Mouse (Mus musculus): ENCODE measurements around the gene Csnk1g1.

Csnk1g1 gene

GRCm38 (mm10) chr9:65908394-65909300 lies at the start of gene Csnk1g1, which contains the start of gene Trip4:
Gene Csnk1g1 (plus strand): TSS chr9:65908924.
Gene Trip4 (minus strand): TSS chr9:65908794.
- peak; percentile 91 to 96 for DNase-seq (ENCODE audit: low spot score in 2 of 2)

GRCm38 (mm10) chr9:65859656-65860055 lies 49.1 kb upstream of the Csnk1g1 start:
- DNase-seq (ENCODE audit: low spot score in 2 of 2) = no peak

DNA sequence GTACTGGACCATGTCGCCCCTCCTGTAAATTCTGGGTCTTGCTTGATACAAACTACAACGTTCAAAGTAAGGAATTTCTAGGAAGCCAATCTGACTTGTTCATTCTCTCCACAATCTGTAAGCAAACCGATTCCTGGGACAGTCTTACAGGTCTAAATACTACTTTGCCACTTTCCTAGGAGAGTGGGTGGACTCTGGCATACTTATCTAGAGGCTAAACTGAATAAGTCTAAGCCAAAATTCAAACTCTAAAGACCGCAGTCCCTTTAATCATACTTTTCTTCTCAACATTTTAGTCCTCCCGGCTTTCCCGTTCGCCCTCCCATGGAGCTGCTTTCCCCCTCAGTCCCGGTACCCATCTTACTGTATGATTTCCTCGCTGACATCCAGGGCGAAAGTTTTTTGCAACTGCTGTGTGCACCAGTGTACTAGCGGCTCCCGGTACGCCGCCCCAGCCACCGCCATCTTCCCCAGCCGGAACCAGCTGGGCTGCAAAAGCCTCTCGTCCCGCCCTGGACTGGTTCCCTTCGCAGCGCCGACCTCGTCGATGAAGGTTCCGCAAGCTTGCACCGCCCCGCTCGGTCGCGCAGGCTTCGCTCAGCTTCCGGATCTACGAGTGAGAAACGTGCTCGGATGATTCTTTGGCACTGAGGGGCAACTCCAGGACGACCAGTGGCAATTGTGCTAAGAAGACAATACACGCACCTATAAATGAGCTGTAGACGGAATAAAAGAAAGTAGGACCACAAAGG lies 24.0 kb upstream of the Csnk1g1 start:
- peak; percentile 76 to 86 for DNase-seq (ENCODE audit: low spot score in 2 of 2)

- DNase-seq (ENCODE audit: low spot score in 2 of 2) = peak; percentile 34 to 48
These were observed 18.5 kb upstream of the Csnk1g1 start, which contains the start of gene Pclaf for GRCm38 (mm10) chr9:65890143-65890628. Gene Pclaf (plus strand): TSS chr9:65890237.

- DNase-seq (ENCODE audit: low spot score in 2 of 2) = no peak
These were observed 17.6 kb upstream of the Csnk1g1 start for GRCm38 (mm10) chr9:65891126-65891525.

- DNase-seq (ENCODE audit: low spot score in 2 of 2) = no peak
These were observed 11.7 kb upstream of the Csnk1g1 start for GRCm38 (mm10) chr9:65896977-65897376.

DNA sequence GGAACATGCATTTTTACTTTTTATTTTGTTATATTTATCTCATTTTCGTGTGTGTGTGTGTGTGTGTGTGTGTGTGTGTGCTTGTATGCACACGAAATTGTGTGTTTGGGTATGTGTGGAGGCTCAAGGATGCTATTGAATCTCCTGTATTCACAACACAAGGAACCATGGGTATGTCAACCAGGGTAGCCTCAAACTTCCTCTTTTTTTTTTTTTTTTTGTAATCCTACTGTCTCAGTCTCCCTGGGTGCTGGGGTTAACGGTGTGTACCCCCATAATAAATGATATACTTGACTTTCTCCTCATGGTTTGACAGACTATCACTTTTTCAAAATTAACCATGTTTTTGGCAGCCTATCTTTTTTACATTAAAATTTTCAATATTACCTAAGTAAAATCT lies 5.8 kb upstream of the Csnk1g1 start:
- no peak for DNase-seq (ENCODE audit: low spot score in 2 of 2)

GRCm38 (mm10) chr9:65903419-65903818 lies 5.3 kb upstream of the Csnk1g1 start:
- no peak for DNase-seq (ENCODE audit: low spot score in 2 of 2)

DNA sequence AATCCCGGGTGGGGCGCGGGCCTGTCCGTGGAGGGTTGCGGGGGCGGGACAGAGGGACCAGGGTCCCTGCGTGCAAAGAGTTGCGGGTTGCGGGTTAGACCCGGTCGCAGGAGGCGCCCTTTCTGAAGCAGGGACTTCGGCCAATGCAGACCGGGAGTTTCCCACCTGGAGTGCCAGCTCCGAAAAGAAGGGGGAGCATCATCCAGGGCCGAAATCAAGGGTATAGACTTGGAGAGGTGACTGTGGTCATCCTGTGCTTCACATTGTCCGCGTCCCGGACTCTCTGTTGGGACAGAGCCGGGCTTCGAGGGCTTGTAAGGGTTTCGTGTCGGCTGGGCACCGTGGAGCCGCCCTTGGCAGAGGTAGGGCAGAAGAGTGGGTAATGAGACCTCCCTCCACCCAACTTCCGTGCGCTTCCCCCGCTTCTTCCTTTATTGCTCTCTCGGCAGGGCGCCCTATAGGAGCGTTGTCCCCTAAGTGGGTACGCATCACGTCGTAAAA lies 627 bp downstream of the Csnk1g1 start:
- peak; percentile 40 to 44 for DNase-seq (ENCODE audit: low spot score in 2 of 2)

DNA sequence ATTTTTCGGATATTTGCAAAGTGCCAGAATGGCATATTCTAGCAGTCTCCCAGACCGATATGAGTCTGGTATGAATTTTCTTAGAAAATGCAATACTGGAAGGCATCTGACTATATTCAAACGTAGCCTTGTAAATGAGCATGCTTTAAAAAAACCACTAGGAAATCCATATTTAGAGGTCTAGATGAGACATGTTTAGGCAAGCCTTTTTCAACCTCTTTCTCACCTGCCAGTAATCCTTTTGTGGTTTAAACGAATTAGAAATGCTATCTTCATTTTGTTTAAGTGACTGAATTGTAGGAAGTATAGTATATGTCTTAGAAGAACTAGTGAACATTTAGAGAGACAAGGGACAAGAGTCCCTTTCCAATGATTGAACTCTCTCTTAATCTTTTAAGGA lies 1.1 kb downstream of the Csnk1g1 start:
- no peak for DNase-seq (ENCODE audit: low spot score in 2 of 2)

DNA sequence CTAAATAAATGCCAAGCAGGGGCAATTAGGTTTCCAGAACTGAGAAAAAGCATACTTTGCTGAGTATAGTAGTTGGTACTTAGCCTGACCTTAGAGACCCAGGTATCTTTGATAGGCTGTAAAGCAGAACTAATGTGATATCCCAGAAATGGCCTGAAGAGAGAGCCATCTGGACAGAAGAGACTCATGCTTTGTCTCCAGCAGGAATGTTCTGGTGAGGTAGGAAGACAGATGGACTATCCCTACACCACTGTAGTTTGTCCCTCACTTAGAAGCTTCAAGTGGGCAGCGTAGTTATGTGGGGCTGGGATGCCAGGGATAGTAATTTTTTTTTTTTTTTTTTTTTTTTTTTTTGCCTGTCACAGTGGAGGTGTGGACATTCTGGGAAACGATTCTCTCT lies 5.3 kb downstream of the Csnk1g1 start:
- DNase-seq (ENCODE audit: low spot score in 2 of 2) = no peak

DNA sequence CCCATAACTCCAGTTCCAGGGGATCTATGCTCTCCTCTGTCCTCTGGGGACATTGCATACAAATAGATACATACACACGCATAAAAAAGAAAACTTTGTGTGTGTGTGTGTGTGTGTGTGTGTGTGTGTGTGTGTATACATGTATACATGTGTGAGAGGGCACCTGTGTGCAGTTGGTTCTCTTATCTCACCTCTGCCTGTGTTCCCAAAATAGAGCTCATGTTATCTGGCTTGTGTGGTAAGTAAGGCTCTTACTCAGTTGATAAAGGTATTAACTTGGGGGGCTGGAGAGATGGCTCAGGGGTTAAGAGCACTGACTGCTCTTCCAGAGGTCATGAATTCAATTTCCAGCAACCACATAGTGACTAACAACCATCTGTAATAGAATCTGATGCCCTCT lies 8.3 kb downstream of the Csnk1g1 start:
- DNase-seq (ENCODE audit: low spot score in 2 of 2) = no peak

DNA sequence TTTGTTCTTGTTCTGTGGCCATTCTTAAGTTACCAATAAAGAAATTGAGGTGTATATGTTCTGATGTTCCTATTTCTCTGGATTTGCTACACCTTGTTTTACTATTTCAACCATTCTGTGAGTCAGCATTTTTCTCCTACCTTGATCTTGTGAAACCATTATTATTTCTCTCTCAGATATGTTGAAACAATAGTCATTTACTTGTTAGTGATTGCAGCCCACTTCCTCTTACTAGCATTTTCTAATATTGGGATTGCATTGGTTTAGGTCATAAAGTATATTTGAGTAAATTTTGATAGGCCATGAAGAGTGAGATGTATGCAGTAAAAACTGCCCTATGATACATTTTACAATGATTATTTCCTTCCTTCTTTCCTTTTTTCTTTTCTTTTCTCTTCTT lies 19.7 kb downstream of the Csnk1g1 start:
- DNase-seq (ENCODE audit: low spot score in 2 of 2) = no peak

DNA sequence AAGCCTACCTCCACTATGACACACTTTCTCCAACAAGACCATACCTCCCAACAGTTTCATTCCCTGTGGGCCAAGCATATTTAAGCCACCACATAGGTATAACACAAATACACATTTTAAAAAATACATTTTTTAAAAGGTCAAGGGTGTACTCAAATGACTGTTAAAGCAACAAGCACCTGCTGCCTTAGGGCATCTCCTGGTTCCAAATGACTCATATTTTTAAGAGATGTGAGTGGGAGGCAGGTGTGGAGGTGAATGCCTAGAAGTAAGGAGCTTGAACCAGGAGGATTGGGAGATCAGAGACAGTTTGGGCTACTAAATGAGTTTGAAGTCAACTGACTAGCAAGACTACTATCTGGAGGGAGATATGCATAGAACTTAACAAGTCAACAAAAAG lies 21.1 kb downstream of the Csnk1g1 start:
- no peak for DNase-seq (ENCODE audit: low spot score in 2 of 2)

- DNase-seq (ENCODE audit: low spot score in 2 of 2) = no peak
These were observed 28.8 kb downstream of the Csnk1g1 start for GRCm38 (mm10) chr9:65937566-65937965.

DNA sequence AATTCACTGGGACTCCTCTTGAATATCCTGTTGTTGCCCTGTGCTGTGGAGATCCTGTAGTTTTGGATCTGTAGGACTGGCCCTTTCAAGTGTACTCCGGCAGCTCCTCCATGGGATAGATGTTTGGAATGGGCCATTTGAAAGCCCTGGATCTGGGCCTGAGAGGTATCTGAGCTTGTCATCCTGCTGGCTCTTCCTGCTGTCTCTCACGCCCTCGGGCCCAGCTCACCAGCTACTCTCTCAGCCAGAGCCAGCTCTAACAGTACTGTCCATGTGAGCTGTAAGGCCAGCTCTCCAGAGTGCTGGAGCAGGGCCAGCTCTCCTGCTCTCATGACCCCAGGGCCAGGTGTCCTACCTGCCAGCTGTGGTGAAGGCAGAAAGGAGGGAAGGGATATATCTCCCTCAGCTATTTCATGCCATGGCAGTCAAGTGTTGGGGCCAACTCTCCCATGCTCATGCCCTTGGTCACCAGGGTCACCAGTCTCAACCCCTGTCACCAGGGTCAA lies 42.4 kb downstream of the Csnk1g1 start:
- no peak for DNase-seq (ENCODE audit: low spot score in 2 of 2)

GRCm38 (mm10) chr9:65970009-65970408 lies 61.3 kb downstream of the Csnk1g1 start:
- DNase-seq (ENCODE audit: low spot score in 2 of 2) = no peak

DNA sequence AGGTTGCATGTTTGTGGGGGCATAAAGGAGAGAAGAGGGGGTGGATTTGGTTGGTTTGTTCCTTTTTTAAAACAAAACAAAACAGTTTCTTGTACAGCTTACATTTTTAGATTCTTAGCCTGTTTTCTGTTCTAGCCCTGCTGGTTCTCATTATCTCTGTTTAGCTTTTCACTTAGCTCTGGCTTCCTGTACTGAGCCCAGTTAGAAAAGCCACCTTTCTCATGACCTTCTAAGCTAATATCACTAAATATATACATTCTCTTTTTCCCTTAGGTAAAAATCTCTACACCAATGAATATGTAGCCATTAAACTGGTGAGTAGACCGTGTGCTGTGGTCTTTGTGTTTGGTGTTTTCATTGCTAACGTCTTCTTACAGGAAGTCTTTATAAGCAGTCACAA lies 64.5 kb downstream of the Csnk1g1 start:
- no peak for DNase-seq (ENCODE audit: low spot score in 2 of 2)

DNA sequence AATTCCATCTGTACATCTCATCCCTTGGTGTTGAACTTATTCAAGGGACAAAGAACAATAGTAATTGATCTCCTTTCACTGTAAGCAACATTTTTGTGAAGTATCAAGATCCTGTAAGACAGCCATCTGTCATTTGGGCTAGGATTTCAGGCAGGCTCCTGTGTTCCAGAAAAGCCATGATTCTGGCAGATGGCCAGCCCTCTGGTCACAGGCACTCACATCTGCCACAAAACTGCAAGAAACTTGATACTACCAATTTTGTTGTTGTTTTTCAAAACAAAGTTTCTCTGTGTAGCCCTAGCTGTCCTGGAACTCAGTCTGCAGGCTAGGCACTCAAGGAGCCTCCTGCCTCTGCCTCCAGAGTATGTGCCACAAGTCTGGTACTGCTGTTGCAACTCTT lies 67.2 kb downstream of the Csnk1g1 start:
- DNase-seq (ENCODE audit: low spot score in 2 of 2) = no peak

- no peak for DNase-seq (ENCODE audit: low spot score in 2 of 2)
These were observed 74.1 kb downstream of the Csnk1g1 start for GRCm38 (mm10) chr9:65982841-65983240.

DNA sequence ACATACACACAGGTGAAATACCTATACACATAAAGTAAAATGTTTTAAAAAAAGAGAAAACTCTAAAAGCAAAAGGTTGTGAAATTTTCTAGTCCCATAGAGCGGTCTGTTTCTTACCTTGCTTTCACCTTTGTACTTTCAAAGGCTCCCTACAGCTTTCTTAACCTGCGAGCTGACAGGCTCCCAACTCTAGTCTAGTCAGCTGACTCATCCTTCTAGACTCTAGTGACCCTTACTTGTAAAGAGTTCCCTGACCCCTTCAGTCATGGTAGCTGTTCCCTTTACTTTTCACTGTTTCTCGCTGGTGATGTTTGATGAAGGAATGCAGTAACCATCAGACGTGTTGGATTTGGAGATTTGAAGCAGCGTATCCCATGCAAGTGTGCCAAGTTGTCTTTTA lies 78.3 kb downstream of the Csnk1g1 start:
- no peak for DNase-seq (ENCODE audit: low spot score in 2 of 2)
